Mouse (Mus musculus): Measurements from ENCODE around the gene Tnxb.

Tnxb gene

GRCm38 (mm10) chr17:34670235-34670634 lies at the start of gene Tnxb:
Gene Tnxb (plus strand): TSS chr17:34670535.
- DNase-seq (ENCODE audit: low spot score in 2 of 2), result no peak

- DNase-seq (ENCODE audit: low spot score in 2 of 2), result no peak
Measured at GRCm38 (mm10) chr17:34621006-34621405, 49.3 kb upstream of the Tnxb start.

- no peak for DNase-seq (ENCODE audit: low spot score in 2 of 2)
Measured at GRCm38 (mm10) chr17:34623161-34623560, 47.2 kb upstream of the Tnxb start.

GRCm38 (mm10) chr17:34624981-34625380 lies 45.4 kb upstream of the Tnxb start:
- DNase-seq (ENCODE audit: low spot score in 2 of 2), result no peak

GRCm38 (mm10) chr17:34626062-34626772 lies 44.1 kb upstream of the Tnxb start:
- no peak for DNase-seq (ENCODE audit: low spot score in 2 of 2)

GRCm38 (mm10) chr17:34626773-34627092 lies 43.6 kb upstream of the Tnxb start:
- DNase-seq (ENCODE audit: low spot score in 2 of 2), result no peak

- DNase-seq (ENCODE audit: low spot score in 2 of 2), result peak; percentile 78 to 83
Measured at GRCm38 (mm10) chr17:34627093-34627942, 43.0 kb upstream of the Tnxb start.

- no peak for DNase-seq (ENCODE audit: low spot score in 2 of 2)
Measured at GRCm38 (mm10) chr17:34627943-34628643, 42.2 kb upstream of the Tnxb start, which contains the start of gene Ppt2. Gene Ppt2 (minus strand): TSS chr17:34628510.

- no peak for DNase-seq (ENCODE audit: low spot score in 2 of 2)
Measured at GRCm38 (mm10) chr17:34628644-34628967, 41.7 kb upstream of the Tnxb start.

- peak in 1 of 2 experiments; percentile 54 for DNase-seq (ENCODE audit: low spot score in 2 of 2)
Measured at GRCm38 (mm10) chr17:34629221-34629751, 41.0 kb upstream of the Tnxb start, which contains the start of gene Prrt1. Gene Prrt1 (plus strand): TSS chr17:34629533.

GRCm38 (mm10) chr17:34629796-34630603 lies 40.3 kb upstream of the Tnxb start:
- no peak for DNase-seq (ENCODE audit: low spot score in 2 of 2)

GRCm38 (mm10) chr17:34630761-34631301 lies 39.5 kb upstream of the Tnxb start:
- no peak for DNase-seq (ENCODE audit: low spot score in 2 of 2)

GRCm38 (mm10) chr17:34631647-34632046 lies 38.7 kb upstream of the Tnxb start:
- no peak for DNase-seq (ENCODE audit: low spot score in 2 of 2)

- DNase-seq (ENCODE audit: low spot score in 2 of 2), result peak; percentile 76 to 86
Measured at GRCm38 (mm10) chr17:34632261-34632691, 38.1 kb upstream of the Tnxb start.

GRCm38 (mm10) chr17:34635671-34636070 lies 34.7 kb upstream of the Tnxb start:
- DNase-seq (ENCODE audit: low spot score in 2 of 2), result no peak

GRCm38 (mm10) chr17:34637459-34637858 lies 32.9 kb upstream of the Tnxb start:
- no peak for DNase-seq (ENCODE audit: low spot score in 2 of 2)

- no peak for DNase-seq (ENCODE audit: low spot score in 2 of 2)
Measured at GRCm38 (mm10) chr17:34639461-34640255, 30.7 kb upstream of the Tnxb start.

GRCm38 (mm10) chr17:34640778-34641601 lies 29.3 kb upstream of the Tnxb start:
- DNase-seq (ENCODE audit: low spot score in 2 of 2), result no peak

- no peak for DNase-seq (ENCODE audit: low spot score in 2 of 2)
Measured at GRCm38 (mm10) chr17:34641945-34642344, 28.4 kb upstream of the Tnxb start.
